Mouse (Mus musculus): ENCODE measurements at regions not wholly inside any gene's neighbourhood (a gene's known extent, or its start where the extent isn't known, plus 50 kb on each side); places are given as distances from the start of the nearest gene placed in this dataset.

DNA sequence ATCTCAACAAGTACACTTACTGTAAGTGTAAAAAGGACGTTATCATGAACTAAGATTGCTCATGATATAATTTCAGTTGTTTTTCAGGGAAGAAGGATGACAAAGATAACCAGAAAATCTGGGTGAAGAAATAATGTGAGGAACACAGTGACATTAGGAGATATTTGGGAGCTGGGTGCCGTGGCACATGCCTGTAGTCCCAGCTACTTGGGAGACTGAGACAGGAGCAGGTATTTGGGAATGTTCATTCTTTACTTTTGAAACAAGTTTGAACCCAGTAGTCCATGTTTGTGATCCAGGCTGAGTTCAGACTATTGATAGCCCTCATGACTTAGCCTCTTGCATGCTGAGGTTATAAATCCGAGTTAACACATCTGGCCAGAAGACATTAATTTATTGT is 528.2 kb upstream of the Intu start:
- Histone ChIP-seq H3K79me2 (ENCODE audit: control insufficient read depth, insufficient read depth, low read length) (no peaks in the 10 kb centered on the region), H3K36me3 (ENCODE audit: control insufficient read depth, insufficient read depth, low read length) (no peaks in the 10 kb centered on the region), H3K4me3 (ENCODE audit: insufficient read depth, low read depth, low read length) (no peak overlapping the region), H3K27ac (replicated peaks; ENCODE audit: insufficient read depth, low read depth, low read length) (no peak overlapping the region), H3K9ac (ENCODE audit: low read depth, low read length) (no peak overlapping the region), H3K27me3 (ENCODE audit: control insufficient read depth, insufficient read depth, low read length) (no peaks in the 10 kb centered on the region), H3K4me1 (ENCODE audit: control insufficient read depth, insufficient read depth, low read length) (no peaks in the 10 kb centered on the region)
- DNase-seq (ENCODE audit: extremely low read depth, low read depth, low spot score), result no peak
- TF ChIP-seq POLR2A (IDR thresholded peaks at IDR 0.05; ENCODE audit: extremely low read depth, insufficient read depth, low read length) (no peak), CTCF (IDR thresholded peaks at IDR 0.05; ENCODE audit: low read depth, low read length) (no peak)
- WGBS, result 70% methylated on average over 3 of the region's 3 CpGs

DNA sequence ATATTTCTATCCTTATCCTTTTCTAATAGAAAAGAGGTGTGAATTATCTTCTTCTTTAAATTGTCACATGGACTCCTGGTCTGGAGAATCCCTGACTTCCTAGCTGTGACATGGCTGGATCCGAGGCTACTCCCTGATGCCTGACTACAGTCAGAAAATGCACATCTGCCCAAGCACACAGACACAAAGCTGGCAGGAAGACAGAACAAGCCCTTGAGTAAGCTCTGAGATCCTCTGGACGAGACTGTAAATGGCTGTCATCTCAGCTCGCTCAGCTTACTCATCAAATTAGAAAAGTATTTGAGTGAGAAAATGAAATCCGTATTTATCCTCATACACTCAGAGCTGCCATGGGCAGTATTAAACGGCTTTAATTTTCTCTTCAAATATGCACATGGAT is 521.0 kb upstream of the Intu start:
- Histone ChIP-seq H3K9ac (ENCODE audit: low read depth, low read length) (no peak overlapping the region), H3K4me3 (ENCODE audit: insufficient read depth, low read depth, low read length) (no peak overlapping the region), H3K4me1 (ENCODE audit: control insufficient read depth, insufficient read depth, low read length) (no peaks in the 10 kb centered on the region), H3K79me2 (ENCODE audit: control insufficient read depth, insufficient read depth, low read length) (no peaks in the 10 kb centered on the region), H3K36me3 (ENCODE audit: control insufficient read depth, insufficient read depth, low read length) (no peaks in the 10 kb centered on the region), H3K27me3 (ENCODE audit: control insufficient read depth, insufficient read depth, low read length) (no peaks in the 10 kb centered on the region), H3K27ac (replicated peaks; ENCODE audit: insufficient read depth, low read depth, low read length) (no peak overlapping the region)
- TF ChIP-seq CTCF (IDR thresholded peaks at IDR 0.05; ENCODE audit: low read depth, low read length), result no peak
- no peak for TF ChIP-seq POLR2A (IDR thresholded peaks at IDR 0.05; ENCODE audit: extremely low read depth, insufficient read depth, low read length)
- no peak for DNase-seq (ENCODE audit: extremely low read depth, low read depth, low spot score)
- WGBS, result 86% methylated on average over 5 of the region's 5 CpGs

DNA sequence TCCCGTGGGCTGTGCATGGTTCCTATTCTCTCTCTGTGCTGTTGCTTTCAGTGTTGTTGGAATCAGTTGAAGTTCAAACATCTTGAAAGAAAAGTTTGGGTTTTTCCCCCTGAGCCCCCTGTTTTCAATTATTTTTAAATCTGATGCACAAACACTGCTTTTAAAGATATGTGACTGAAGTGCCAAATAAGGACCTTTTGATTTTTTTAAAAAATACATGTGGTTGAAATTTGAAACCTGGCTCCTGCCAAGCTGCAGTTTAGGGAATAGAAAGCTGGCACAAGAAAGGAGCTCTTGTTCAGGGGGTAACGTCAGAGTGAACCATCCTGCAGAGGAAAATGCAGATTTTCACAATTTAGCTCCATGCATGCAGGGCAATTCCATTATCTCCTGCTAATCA is 509.4 kb upstream of the Intu start:
- Histone ChIP-seq H3K27me3 (ENCODE audit: control insufficient read depth, insufficient read depth, low read length) (no peaks in the 10 kb centered on the region), H3K27ac (replicated peaks; ENCODE audit: insufficient read depth, low read depth, low read length) (no peak overlapping the region), H3K9ac (ENCODE audit: low read depth, low read length) (no peak overlapping the region), H3K36me3 (ENCODE audit: control insufficient read depth, insufficient read depth, low read length) (no peaks in the 10 kb centered on the region), H3K79me2 (ENCODE audit: control insufficient read depth, insufficient read depth, low read length) (no peaks in the 10 kb centered on the region), H3K4me1 (ENCODE audit: control insufficient read depth, insufficient read depth, low read length) (no peaks in the 10 kb centered on the region), H3K4me3 (ENCODE audit: insufficient read depth, low read depth, low read length) (no peak overlapping the region)
- DNase-seq (ENCODE audit: extremely low read depth, low read depth, low spot score), result no peak
- 58% methylated on average over 2 of the region's 2 CpGs for WGBS
- no peak for TF ChIP-seq CTCF (IDR thresholded peaks at IDR 0.05; ENCODE audit: low read depth, low read length)
- no peak for TF ChIP-seq POLR2A (IDR thresholded peaks at IDR 0.05; ENCODE audit: extremely low read depth, insufficient read depth, low read length)

DNA sequence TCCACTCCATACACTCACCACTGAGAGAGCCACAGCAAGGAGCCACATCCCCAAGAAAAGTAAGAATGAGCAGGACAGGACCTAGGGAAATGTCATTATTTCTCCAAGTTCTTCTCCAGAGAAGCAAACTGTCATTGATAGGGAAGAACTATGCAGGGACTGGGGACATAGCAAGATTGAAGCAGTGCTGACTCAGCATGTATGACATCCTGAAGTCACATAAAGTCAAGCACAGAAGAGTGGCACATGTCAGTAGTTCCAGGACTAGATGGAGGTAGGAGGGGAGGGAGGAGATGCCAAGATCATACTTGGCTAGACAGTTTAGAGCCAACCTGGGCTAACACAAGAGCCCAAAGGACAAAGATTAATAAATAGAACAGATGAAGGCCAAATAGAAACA is 503.4 kb upstream of the Intu start:
- no peak overlapping the region for H3K9ac ChIP-seq (ENCODE audit: low read depth, low read length)
- DNase-seq (ENCODE audit: extremely low read depth, low read depth, low spot score), result no peak
- no peaks in the 10 kb centered on the region for H3K79me2 ChIP-seq (ENCODE audit: control insufficient read depth, insufficient read depth, low read length)
- H3K4me3 ChIP-seq (ENCODE audit: insufficient read depth, low read depth, low read length), result no peak overlapping the region
- H3K36me3 ChIP-seq (ENCODE audit: control insufficient read depth, insufficient read depth, low read length), result no peaks in the 10 kb centered on the region
- TF ChIP-seq CTCF (IDR thresholded peaks at IDR 0.05; ENCODE audit: low read depth, low read length), result no peak
- TF ChIP-seq POLR2A (IDR thresholded peaks at IDR 0.05; ENCODE audit: extremely low read depth, insufficient read depth, low read length), result no peak
- no peak overlapping the region for H3K27ac ChIP-seq (replicated peaks; ENCODE audit: insufficient read depth, low read depth, low read length)
- no peaks in the 10 kb centered on the region for H3K27me3 ChIP-seq (ENCODE audit: control insufficient read depth, insufficient read depth, low read length)
- no peaks in the 10 kb centered on the region for H3K4me1 ChIP-seq (ENCODE audit: control insufficient read depth, insufficient read depth, low read length)

DNA sequence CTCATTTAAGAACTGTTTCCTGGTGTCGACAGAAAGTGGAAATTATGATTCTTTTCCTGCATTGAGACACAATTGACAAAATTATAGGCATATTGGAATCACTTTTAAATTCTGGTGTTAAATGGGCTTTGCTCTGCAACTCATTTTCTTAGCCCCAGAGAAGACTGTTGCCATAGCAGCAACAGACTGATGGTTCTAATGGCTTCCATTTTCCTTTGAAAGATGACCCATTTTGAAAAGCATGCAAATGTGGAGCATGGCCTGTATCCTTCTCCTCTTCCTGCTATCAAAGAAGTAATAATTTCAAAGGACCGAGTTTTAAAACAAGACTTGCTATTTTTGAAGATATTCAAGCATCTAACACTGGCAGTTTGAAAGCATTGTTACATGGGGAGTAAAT is 494.9 kb upstream of the Intu start:
- no peaks in the 10 kb centered on the region for H3K36me3 ChIP-seq (ENCODE audit: control insufficient read depth, insufficient read depth, low read length)
- H3K27me3 ChIP-seq (ENCODE audit: control insufficient read depth, insufficient read depth, low read length), result no peaks in the 10 kb centered on the region
- no peak overlapping the region for H3K4me3 ChIP-seq (ENCODE audit: insufficient read depth, low read depth, low read length)
- no peaks in the 10 kb centered on the region for H3K4me1 ChIP-seq (ENCODE audit: control insufficient read depth, insufficient read depth, low read length)
- H3K9ac ChIP-seq (ENCODE audit: low read depth, low read length), result no peak overlapping the region
- WGBS, result 74% methylated on average over 2 of the region's 2 CpGs
- no peak for DNase-seq (ENCODE audit: extremely low read depth, low read depth, low spot score)
- H3K27ac ChIP-seq (replicated peaks; ENCODE audit: insufficient read depth, low read depth, low read length), result no peak overlapping the region
- H3K79me2 ChIP-seq (ENCODE audit: control insufficient read depth, insufficient read depth, low read length), result no peaks in the 10 kb centered on the region
- no peak for TF ChIP-seq CTCF (IDR thresholded peaks at IDR 0.05; ENCODE audit: low read depth, low read length)
- TF ChIP-seq POLR2A (IDR thresholded peaks at IDR 0.05; ENCODE audit: extremely low read depth, insufficient read depth, low read length), result no peak

DNA sequence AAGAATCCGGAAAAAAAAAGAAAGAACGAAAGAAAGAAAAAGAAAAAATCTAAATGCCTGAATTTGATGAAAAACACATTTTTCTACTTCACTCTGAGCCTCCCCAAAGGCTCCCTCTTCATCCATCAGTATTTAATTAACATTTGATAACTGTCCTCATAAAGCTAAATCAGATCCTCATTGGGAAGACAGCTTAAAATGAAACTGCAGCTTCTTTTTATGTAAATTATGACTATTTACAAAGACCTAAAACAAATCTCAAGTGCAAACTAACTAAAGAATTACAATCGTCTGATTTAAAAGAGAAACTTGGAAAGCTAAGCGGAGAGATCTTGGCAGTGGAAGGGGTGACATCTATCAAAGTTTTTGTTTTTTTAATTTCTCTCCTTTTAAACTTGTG is 481.4 kb upstream of the Intu start:
- H3K4me3 ChIP-seq (ENCODE audit: insufficient read depth, low read depth, low read length), result no peak overlapping the region
- 77% methylated on average over 4 of the region's 4 CpGs for WGBS
- no peaks in the 10 kb centered on the region for H3K4me1 ChIP-seq (ENCODE audit: control insufficient read depth, insufficient read depth, low read length)
- H3K9ac ChIP-seq (ENCODE audit: low read depth, low read length), result no peak overlapping the region
- no peaks in the 10 kb centered on the region for H3K79me2 ChIP-seq (ENCODE audit: control insufficient read depth, insufficient read depth, low read length)
- no peaks in the 10 kb centered on the region for H3K36me3 ChIP-seq (ENCODE audit: control insufficient read depth, insufficient read depth, low read length)
- TF ChIP-seq CTCF (IDR thresholded peaks at IDR 0.05; ENCODE audit: low read depth, low read length) (no peak), POLR2A (IDR thresholded peaks at IDR 0.05; ENCODE audit: extremely low read depth, insufficient read depth, low read length) (no peak)
- no peak for DNase-seq (ENCODE audit: extremely low read depth, low read depth, low spot score)
- no peaks in the 10 kb centered on the region for H3K27me3 ChIP-seq (ENCODE audit: control insufficient read depth, insufficient read depth, low read length)
- H3K27ac ChIP-seq (replicated peaks; ENCODE audit: insufficient read depth, low read depth, low read length), result no peak overlapping the region

Measured in liver, adult 2 months (tissue).